29 mouse cellular contexts compared by ENCODE assay signal in the genomic region with DNA sequence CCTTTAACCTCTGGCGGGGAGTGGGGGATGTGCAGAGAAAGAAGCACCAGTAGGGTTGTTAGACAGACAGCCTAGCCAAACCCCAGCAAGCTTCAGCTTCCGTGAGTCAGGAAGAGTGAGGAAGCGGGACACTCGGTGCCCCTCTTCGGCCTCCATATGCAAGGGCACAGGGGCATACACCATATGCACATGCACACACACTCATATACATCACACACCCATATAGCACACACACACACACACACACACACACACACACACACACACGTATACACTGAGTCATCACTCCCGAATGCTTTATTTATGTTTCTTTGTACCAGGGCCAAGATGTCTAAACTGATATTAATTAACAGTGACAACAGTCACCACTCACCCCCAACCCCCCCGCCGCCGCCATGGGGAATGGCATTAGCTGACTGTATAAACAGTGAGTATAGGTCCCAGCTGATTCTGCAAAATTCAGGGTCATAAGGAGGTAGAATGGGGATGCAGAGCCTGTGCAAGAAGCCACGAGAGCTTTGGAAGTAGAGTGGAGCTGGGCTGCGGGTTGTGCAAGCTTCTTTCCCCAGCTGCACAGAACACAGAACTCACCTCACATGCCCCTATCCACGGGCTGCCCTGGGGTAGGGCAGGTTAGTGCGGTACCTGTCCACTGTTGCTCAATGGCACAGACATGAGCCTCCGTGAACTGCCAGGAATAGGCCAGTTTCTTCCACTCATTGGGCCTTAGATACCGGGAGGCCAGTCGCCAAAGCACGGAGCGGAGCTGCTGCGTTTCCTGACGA. TPM values are rescaled to one million over a fixed set of nuclear protein-coding genes. Genes with fewer than 3 reads are reported as not detected.
DNase-seq lines count a peak whose midpoint lies in the region; ATAC-seq and TF ChIP-seq lines count a peak whose summit lies in the region.
"Had no signal": no experiment of that assay in that cellular context is flagged by ENCODE, and none has a peak within 500 bp of the region (broad histone marks: within the 10 kb centered on the region; RNA-seq: fewer than 3 reads in every experiment).

No protein-coding gene starts in this region.

- no peaks in the 10 kb centered on the region for H3K36me3 ChIP-seq in lung, embryonic 15.5 days
- no peaks in the 10 kb centered on the region for H3K36me3 ChIP-seq in E14TG2a.4 (ENCODE audit: insufficient read depth, low read length)
- no peaks in the 10 kb centered on the region for H3K36me3 ChIP-seq in embryonic facial prominence, embryonic 11.5 days (replicated peaks; ENCODE audit: control insufficient read depth, insufficient read depth, low read depth, low read length)
- H3K36me3 ChIP-seq in hindbrain, embryonic 10.5 days: no peaks in the 10 kb centered on the region
- H3K36me3 ChIP-seq: embryonic facial prominence, embryonic 13.5 days; heart, embryonic 13.5 days; hindbrain, embryonic 13.5 days; limb, embryonic 15.5 days; midbrain, embryonic 15.5 days; neural tube, embryonic 13.5 days; stomach, embryonic 15.5 days had no signal

- no peak overlapping the region for H3K27ac ChIP-seq in lung, embryonic 15.5 days
- no peak overlapping the region for H3K27ac ChIP-seq in embryonic facial prominence, embryonic 11.5 days (replicated peaks; ENCODE audit: low read depth, low read length)
- H3K27ac ChIP-seq in hindbrain, embryonic 10.5 days: no peak overlapping the region
- H3K27ac ChIP-seq in gastrocnemius, adult 2 months: no peak overlapping the region
- H3K27ac ChIP-seq: embryonic facial prominence, embryonic 13.5 days; forebrain, embryonic 13.5 days; heart, embryonic 13.5 days; hindbrain, embryonic 13.5 days; kidney, postnatal 0 days; limb, embryonic 15.5 days; liver, embryonic 14.5 days; midbrain, embryonic 15.5 days; neural tube, embryonic 13.5 days; stomach, embryonic 15.5 days had no signal

- H3K4me1 ChIP-seq in lung, embryonic 15.5 days: peaks cover 20% of the 10 kb centered on the region
- peaks cover 11% of the 10 kb centered on the region for H3K4me1 ChIP-seq in E14TG2a.4 (replicated peaks; ENCODE audit: low read depth, low read length)
- no peaks in the 10 kb centered on the region for H3K4me1 ChIP-seq in embryonic facial prominence, embryonic 11.5 days (ENCODE audit: control insufficient read depth, insufficient read depth, low read length)
- H3K4me1 ChIP-seq in hindbrain, embryonic 10.5 days (replicated peaks): 0 out of 2 replicates have a peak, but pooled peaks cover 5% of the 10 kb centered on the region
- H3K4me1 ChIP-seq: forebrain, embryonic 13.5 days; hindbrain, embryonic 13.5 days; limb, embryonic 15.5 days; midbrain, embryonic 15.5 days; neural tube, embryonic 13.5 days had no signal

- TF ChIP-seq CTCF in E14TG2a.4 (conservative IDR thresholded peaks at IDR 0.05; ENCODE audit: low read length): no peak
- no peak for TF ChIP-seq CTCF in gastrocnemius, adult 2 months (IDR thresholded peaks at IDR 0.05)

- H3K4me3 ChIP-seq in lung, embryonic 15.5 days: no peak overlapping the region
- H3K4me3 ChIP-seq in E14TG2a.4 (replicated peaks; ENCODE audit: low read length): peak overlapping the region; percentile 41; the same call in 1 of the 2 replicates
- H3K4me3 ChIP-seq in embryonic facial prominence, embryonic 11.5 days (ENCODE audit: low read depth, low read length): no peak overlapping the region
- H3K4me3 ChIP-seq in hindbrain, embryonic 10.5 days: no peak overlapping the region
- H3K4me3 ChIP-seq in gastrocnemius, adult 2 months: no peak overlapping the region
- H3K4me3 ChIP-seq: embryonic facial prominence, embryonic 13.5 days; erythroblast, embryonic 14.5 days; forebrain, embryonic 13.5 days; heart, embryonic 13.5 days; hindbrain, embryonic 13.5 days; limb, embryonic 15.5 days; midbrain, embryonic 15.5 days; myocyte; neural tube, embryonic 13.5 days; stomach, embryonic 15.5 days had no signal

- no peak overlapping the region for H3K9ac ChIP-seq in lung, embryonic 15.5 days
- no peak overlapping the region for H3K9ac ChIP-seq in embryonic facial prominence, embryonic 11.5 days (replicated peaks; ENCODE audit: low read length)
- H3K9ac ChIP-seq: embryonic facial prominence, embryonic 13.5 days; forebrain, embryonic 13.5 days; heart, embryonic 13.5 days; hindbrain, embryonic 13.5 days; limb, embryonic 15.5 days; liver, embryonic 14.5 days; midbrain, embryonic 15.5 days; neural tube, embryonic 13.5 days; stomach, embryonic 15.5 days had no signal

- no peak for DNase-seq in lung, postnatal 10 days
- DNase-seq in 416B (ENCODE audit: low read depth): peak; percentile 36
- DNase-seq in embryonic facial prominence, embryonic 11.5 days (ENCODE audit: low spot score): peak; percentile 28
- DNase-seq in hindbrain, embryonic 10.5 days (ENCODE audit: low spot score): no peak
- no peak for DNase-seq in gastrocnemius, adult 2 months
- no peak for DNase-seq in frontal cortex, postnatal 10 days (ENCODE audit: low spot score in 2 of 2)
- DNase-seq: cerebellum, adult 11 months; cerebellum, adult 9-11 months; gastrocnemius, postnatal 14 days; heart, adult 11 months; kidney, adult 18-20 months; right cerebral cortex, adult 18-20 months; thymus, adult 2 months had no signal

- H3K9me3 ChIP-seq in lung, embryonic 15.5 days: no peaks in the 10 kb centered on the region
- no peaks in the 10 kb centered on the region for H3K9me3 ChIP-seq in E14TG2a.4 (ENCODE audit: low read length)
- H3K9me3 ChIP-seq in embryonic facial prominence, embryonic 11.5 days (replicated peaks; ENCODE audit: control insufficient read depth, low read length): no peaks in the 10 kb centered on the region
- H3K9me3 ChIP-seq in hindbrain, embryonic 10.5 days: no peaks in the 10 kb centered on the region
- H3K9me3 ChIP-seq: embryonic facial prominence, embryonic 13.5 days; forebrain, embryonic 13.5 days; heart, embryonic 13.5 days; hindbrain, embryonic 13.5 days; limb, embryonic 15.5 days; midbrain, embryonic 15.5 days; neural tube, embryonic 13.5 days; stomach, embryonic 15.5 days had no signal

- no peaks in the 10 kb centered on the region for H3K27me3 ChIP-seq in lung, embryonic 15.5 days
- H3K27me3 ChIP-seq in E14TG2a.4 (ENCODE audit: insufficient read depth, low read length): peaks cover 4% of the 10 kb centered on the region; the same call in 1 of the 2 replicates
- H3K27me3 ChIP-seq in embryonic facial prominence, embryonic 11.5 days (ENCODE audit: control insufficient read depth, insufficient read depth, low read length): no peaks in the 10 kb centered on the region
- H3K27me3 ChIP-seq in hindbrain, embryonic 10.5 days (ENCODE audit: insufficient read depth, poor library complexity, severe bottlenecking): no peaks in the 10 kb centered on the region
- H3K27me3 ChIP-seq: embryonic facial prominence, embryonic 13.5 days; forebrain, embryonic 13.5 days; hindbrain, embryonic 13.5 days; limb, embryonic 15.5 days; midbrain, embryonic 15.5 days; neural tube, embryonic 13.5 days; stomach, embryonic 15.5 days had no signal

- intact Hi-C loops in gastrocnemius, adult 2 months (cut with DNase I): no loop called here

- ATAC-seq in lung, embryonic 15.5 days (ENCODE audit: borderline replicate concordance, extremely low read depth, low FRiP score, low TSS enrichment): peak; percentile 75; the same call in 1 of the 2 replicates
- ATAC-seq in embryonic facial prominence, embryonic 11.5 days (replicated peaks; ENCODE audit: insufficient number of reproducible peaks, low FRiP score, low TSS enrichment, low read depth): no peak
- ATAC-seq: forebrain, embryonic 13.5 days; midbrain, embryonic 15.5 days had no signal

- no peak overlapping the region for H3K4me2 ChIP-seq in lung, embryonic 15.5 days
- H3K4me2 ChIP-seq in embryonic facial prominence, embryonic 11.5 days (ENCODE audit: low read depth, low read length): no peak overlapping the region
- H3K4me2 ChIP-seq: embryonic facial prominence, embryonic 13.5 days; forebrain, embryonic 13.5 days; heart, embryonic 13.5 days; hindbrain, embryonic 13.5 days; limb, embryonic 15.5 days; midbrain, embryonic 15.5 days; neural tube, embryonic 13.5 days; stomach, embryonic 15.5 days had no signal

- 48% methylated on average over 21 of the region's 21 CpGs for WGBS in lung, embryonic 15.5 days
- 69% methylated on average over 21 of the region's 21 CpGs for WGBS in embryonic facial prominence, embryonic 11.5 days
- WGBS in hindbrain, embryonic 10.5 days: 85% methylated on average over 21 of the region's 21 CpGs

RNA-seq across cellular contexts. Expression of a gene that starts 17.1 kb away (rescaled TPM):
- polyA plus RNA-seq in lung, embryonic 15.5 days (2015; fragmentation: Nextera tagmentation; extraction: Ambion mirVana): not detected in 2 replicates
- polyA plus RNA-seq in embryonic facial prominence, embryonic 11.5 days (2014; fragmentation: Nextera tagmentation; extraction: Ambion mirVana): not detected in 2 replicates
- 0.11 TPM in 1 of 2 replicates, not detected in the other for polyA plus RNA-seq in hindbrain, embryonic 10.5 days (2016; fragmentation: Nextera tagmentation; extraction: Ambion mirVana)
- not detected for total RNA-seq in gastrocnemius, adult 2 months (2021)
- total RNA-seq: gastrocnemius, postnatal 14 days; heart, postnatal 25 days; megakaryocyte-erythroid progenitor cell, adult 5-6 weeks had no signal
- polyA plus RNA-seq: embryonic facial prominence, embryonic 13.5 days; erythroblast, embryonic 14.5 days; forebrain, embryonic 13.5 days; heart, embryonic 13.5 days had no signal

RNA-seq across cellular contexts. Expression of a gene that starts 42.2 kb away (rescaled TPM):
- polyA plus RNA-seq in lung, embryonic 15.5 days (2015; fragmentation: Nextera tagmentation; extraction: Ambion mirVana): 88.6 and 97.0 TPM in 2 replicates
- 143 and 157 TPM in 2 replicates for polyA plus RNA-seq in embryonic facial prominence, embryonic 11.5 days (2014; fragmentation: Nextera tagmentation; extraction: Ambion mirVana)
- 98.2 and 102 TPM in 2 replicates for polyA plus RNA-seq in hindbrain, embryonic 10.5 days (2016; fragmentation: Nextera tagmentation; extraction: Ambion mirVana)
- total RNA-seq in gastrocnemius, adult 2 months (2021): 1 to 10 TPM; 6.1 to 6.6 TPM

Comparison
In these comparisons a context has a peak if more than half of its experiments do, and no peak if none do; other contexts are left out.
1. DNase-seq: peak in 416B (single experiment) and embryonic facial prominence, embryonic 11.5 days (single experiment); none in lung, postnatal 10 days (single experiment), hindbrain, embryonic 10.5 days (single experiment), gastrocnemius, adult 2 months (single experiment) and frontal cortex, postnatal 10 days (0 of 2).